Mouse (Mus musculus): ENCODE results near the gene Armc2.

GRCm38 (mm10) chr10:41972676-41973075 lies 45.6 kb downstream of the Armc2 start:
- TF ChIP-seq POLR2A (IDR thresholded peaks at IDR 0.05; ENCODE audit: borderline replicate concordance, extremely low read depth, insufficient read depth, insufficient read length, poor library complexity, severe bottlenecking) (no peak), CTCF (IDR thresholded peaks at IDR 0.05; ENCODE audit: borderline replicate concordance, extremely low read depth, insufficient read depth, insufficient read length) (no peak)
